Mouse (Mus musculus) R1 (cell line): ENCODE measurements at regions not wholly inside any gene's neighbourhood (a gene's known extent, or its start where the extent isn't known, plus 50 kb on each side); places are given as distances from the start of the nearest gene placed in this dataset.

Source experiments
- DNase-seq: peaks from one replicate; pipeline ENCODE4 v3.0.0-alpha.2; 2018; ENCODE audit warnings: low read depth, low spot score

- DNase-seq = no peak
These were observed 136.8 kb upstream of the Gm10295 start for GRCm38 (mm10) chr7:71488016-71488650.

GRCm38 (mm10) chr7:71475383-71475782 lies 124.1 kb upstream of the Gm10295 start:
- DNase-seq = no peak

- peak; percentile 8 for DNase-seq
These were observed 121.3 kb upstream of the Gm10295 start for GRCm38 (mm10) chr7:71472384-71473141.

GRCm38 (mm10) chr7:71471658-71472383 lies 120.5 kb upstream of the Gm10295 start:
- no peak for DNase-seq

- no peak for DNase-seq
These were observed 120.0 kb upstream of the Gm10295 start for GRCm38 (mm10) chr7:71471319-71471657.

GRCm38 (mm10) chr7:71470418-71470817 lies 119.1 kb upstream of the Gm10295 start:
- DNase-seq = no peak

- no peak for DNase-seq
These were observed 118.7 kb upstream of the Gm10295 start for GRCm38 (mm10) chr7:71469951-71470350.

GRCm38 (mm10) chr7:71467436-71468127 lies 116.3 kb upstream of the Gm10295 start:
- no peak for DNase-seq

- DNase-seq = peak; percentile 27
These were observed 112.8 kb upstream of the Gm10295 start for GRCm38 (mm10) chr7:71464127-71464526.

GRCm38 (mm10) chr7:71463565-71463964 lies 112.3 kb upstream of the Gm10295 start:
- DNase-seq = no peak

- no peak for DNase-seq
These were observed 108.5 kb upstream of the Gm10295 start for GRCm38 (mm10) chr7:71459805-71460204.

GRCm38 (mm10) chr7:71458104-71458754 lies 106.9 kb upstream of the Gm10295 start:
- peak; percentile 31 for DNase-seq

- DNase-seq = peak; percentile 8
These were observed 106.3 kb upstream of the Gm10295 start for GRCm38 (mm10) chr7:71457409-71458103.

GRCm38 (mm10) chr7:71456421-71456820 lies 105.1 kb upstream of the Gm10295 start:
- peak; percentile 92 for DNase-seq

GRCm38 (mm10) chr7:71440330-71441240 lies 89.3 kb upstream of the Gm10295 start:
- DNase-seq = no peak

- DNase-seq = no peak
These were observed 74.7 kb upstream of the Gm10295 start for GRCm38 (mm10) chr7:71425982-71426381.

GRCm38 (mm10) chr7:71419261-71419660 lies 68.0 kb upstream of the Gm10295 start:
- no peak for DNase-seq

GRCm38 (mm10) chr7:71418856-71419255 lies 67.6 kb upstream of the Gm10295 start:
- DNase-seq = no peak

GRCm38 (mm10) chr7:71414756-71415155 lies 63.5 kb upstream of the Gm10295 start:
- DNase-seq = no peak

- DNase-seq = no peak
These were observed 61.8 kb upstream of the Gm10295 start for GRCm38 (mm10) chr7:71413121-71413520.
